Mouse (Mus musculus) neural tube, embryonic 12.5 days (tissue): ENCODE measurements around the gene Podn. TPM values are rescaled to one million over a fixed set of nuclear protein-coding genes. Genes with fewer than 3 reads are reported as not detected.
"Not testable (repeated sequence)": the region's sequence is repeated elsewhere in the genome, so short reads cannot be mapped to it uniquely, and the experiment has no call there.

Source experiments
- ATAC-seq: fragments of 200-750 bp; cut with Nextera tagmentation; 2 replicates; pipeline ENCODE4 v1.8.0; 2017; ENCODE audit warnings: low read depth, mild to moderate bottlenecking, moderate TSS enrichment, moderate library complexity; ENCODE audit not compliant: low FRiP score
- H3K27ac ChIP-seq: fragments of 300-500 bp; sonication (generic); 2 replicates; pipeline ENCODE4 v1.5.1; 2016
- H3K27me3 ChIP-seq: fragments of 300-500 bp; sonication (generic); replicated peaks from 2 replicates; pipeline ENCODE4 v1.6.1; 2016; ENCODE audit warnings: mild to moderate bottlenecking
- H3K36me3 ChIP-seq: fragments of 300-500 bp; sonication (generic); 2 replicates; pipeline ENCODE4 v1.6.1; 2016; ENCODE audit warnings: mild to moderate bottlenecking
- H3K4me1 ChIP-seq: fragments of 300-500 bp; sonication (generic); 2 replicates; pipeline ENCODE4 v1.6.1; 2016
- H3K4me2 ChIP-seq: fragments of 300-500 bp; sonication (generic); replicated peaks from 2 replicates; pipeline ENCODE4 v1.6.1; 2016; ENCODE audit warnings: mild to moderate bottlenecking
- H3K4me3 ChIP-seq: fragments of 300-500 bp; sonication (generic); 2 replicates; pipeline ENCODE4 v1.5.1; 2016
- H3K9ac ChIP-seq: fragments of 300-500 bp; sonication (generic); 2 replicates; pipeline ENCODE4 v1.6.1; 2016; ENCODE audit warnings: mild to moderate bottlenecking
- H3K9me3 ChIP-seq: fragments of 300-500 bp; sonication (generic); 2 replicates; pipeline ENCODE4 v1.6.1; 2016; ENCODE audit warnings: mild to moderate bottlenecking
- WGBS: fragments of 180-500 bp; shearing (Covaris S2); methylation state at CpG from one replicate; pipeline ENCODE4 v1.1.7; 2016; 5-methylcytosine and 5-hydroxymethylcytosine counted together
- polyA plus RNA-seq: library from polyadenylated mRNA; unstranded; fragments of >200 nt; fragmentation: Nextera tagmentation; extraction: Ambion mirVana; gene quantifications from 2 replicates; pipeline ENCODE4 v1.2.1, GENCODE M21; 2016

Gene Podn
- polyA plus RNA-seq, result 0.10 and 0.20 TPM in 2 replicates

DNA sequence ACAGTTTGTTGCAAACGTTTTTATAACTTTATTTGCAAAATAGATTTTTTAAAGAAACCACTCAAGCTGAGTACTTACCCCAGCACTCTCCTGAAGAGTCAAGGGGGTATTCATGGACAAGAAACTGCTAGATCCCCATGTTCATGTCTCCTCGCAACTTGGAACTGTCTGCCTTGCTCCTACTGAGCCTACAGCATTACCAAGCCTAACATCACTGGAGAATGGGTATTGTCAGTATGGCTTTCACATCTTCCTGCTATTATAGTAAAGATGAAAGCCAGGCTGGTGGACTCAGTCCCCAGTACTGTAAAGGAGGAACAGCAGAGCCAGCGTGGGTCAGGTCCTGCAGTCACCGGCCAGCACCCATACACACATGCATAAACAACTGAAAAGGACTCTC lies at the start of gene Podn:
Gene Podn (minus strand): TSS at position 101 of the 400 bp plus-strand sequence.
- Histone ChIP-seq H3K9ac (no peak within 1 kb of the TSS), H3K27ac (no peak within 1 kb of the TSS), H3K4me2 (no peak within 1 kb of the TSS), H3K27me3 (no peaks in the 10 kb centered on the region), H3K9me3 (no peaks in the 10 kb centered on the region), H3K36me3 (no peaks in the 10 kb centered on the region; the same call in 1 of the 2 replicates), H3K4me1 (no peaks in the 10 kb centered on the region), H3K4me3 (no peak within 1 kb of the TSS)
- no peak for ATAC-seq
- 79% methylated on average over 4 of the region's 4 CpGs for WGBS

DNA sequence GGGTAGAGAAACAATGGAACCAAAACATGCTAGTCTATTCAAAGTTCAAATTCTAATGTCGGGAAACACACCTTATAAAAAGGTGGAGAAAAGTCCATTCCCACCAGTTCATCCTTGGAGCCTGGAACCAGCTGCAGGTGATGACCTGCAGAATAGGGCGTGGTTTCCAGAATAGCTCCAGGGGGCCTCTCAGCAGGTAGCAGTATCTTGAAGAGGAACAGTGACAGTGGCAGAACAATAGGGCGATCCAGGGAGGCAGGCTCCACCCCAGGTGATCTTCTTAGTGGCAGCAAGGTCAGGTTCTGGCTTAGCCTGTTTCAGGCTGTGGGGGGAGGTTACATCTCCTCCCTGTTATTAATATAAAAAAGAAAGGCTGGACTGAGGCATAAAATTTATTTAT lies 49.3 kb upstream of the Podn start:
- ATAC-seq, H3K9ac ChIP-seq: not testable (repeated sequence)
- WGBS, result 44% methylated on average over 3 of the region's 3 CpGs

GRCm38 (mm10) chr4:108144880-108145279 lies 48.6 kb upstream of the Podn start, which contains the start of gene Scp2:
Scp2 (minus strand) TSS chr4:108144998.
- 83% methylated on average over 1 of the region's 1 CpGs for WGBS
- no peaks in the 10 kb centered on the region for H3K27me3 ChIP-seq
- H3K9me3 ChIP-seq, result no peaks in the 10 kb centered on the region
- no peak within 1 kb of the TSS for H3K27ac ChIP-seq
- no peak for ATAC-seq
- H3K4me1 ChIP-seq, result no peaks in the 10 kb centered on the region
- H3K4me3 ChIP-seq, result no peak within 1 kb of the TSS
- no peaks in the 10 kb centered on the region for H3K36me3 ChIP-seq
- no peak within 1 kb of the TSS for H3K4me2 ChIP-seq
- no peak within 1 kb of the TSS for H3K9ac ChIP-seq

More for the DNA sequence above, 49.3 kb upstream of the Podn start:
- not testable (repeated sequence) for H3K4me1 ChIP-seq, H3K4me2 ChIP-seq, H3K36me3 ChIP-seq, H3K27me3 ChIP-seq, H3K27ac ChIP-seq, H3K9me3 ChIP-seq, H3K4me3 ChIP-seq

DNA sequence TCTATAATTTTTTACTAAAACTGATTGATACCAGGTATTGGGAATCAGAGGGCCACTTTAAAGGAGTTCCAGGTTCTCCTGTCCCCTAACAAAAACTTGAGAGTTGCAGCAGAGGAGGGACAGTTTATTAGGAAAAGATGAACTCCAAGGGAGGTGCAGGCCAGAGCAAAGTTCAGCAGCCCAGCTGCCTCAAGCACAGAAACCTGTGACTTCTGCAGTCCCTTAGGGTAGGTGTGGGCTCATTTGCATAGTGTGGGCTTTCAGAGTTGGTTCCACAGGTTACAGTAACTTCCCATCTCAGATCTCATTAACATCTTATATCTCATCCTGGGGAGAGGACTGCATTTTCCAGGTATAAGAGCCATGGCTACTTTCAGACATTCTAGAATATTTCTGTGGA lies 47.5 kb upstream of the Podn start:
- Histone ChIP-seq H3K27me3 (no peaks in the 10 kb centered on the region), H3K9me3 (no peaks in the 10 kb centered on the region), H3K36me3 (no peaks in the 10 kb centered on the region), H3K4me2 (no peak overlapping the region), H3K9ac (no peak overlapping the region), H3K4me3 (no peak overlapping the region), H3K4me1 (no peaks in the 10 kb centered on the region), H3K27ac (no peak overlapping the region)
- no peak for ATAC-seq

GRCm38 (mm10) chr4:108143178-108143577 lies 46.9 kb upstream of the Podn start:
- not testable (repeated sequence) for H3K4me1 ChIP-seq, H3K9ac ChIP-seq, H3K27me3 ChIP-seq, ATAC-seq, H3K36me3 ChIP-seq, H3K4me2 ChIP-seq, H3K4me3 ChIP-seq, H3K27ac ChIP-seq, H3K9me3 ChIP-seq
- WGBS, result 98% methylated on average over 2 of the region's 2 CpGs

GRCm38 (mm10) chr4:108136938-108137337 lies 40.7 kb upstream of the Podn start:
- ATAC-seq, result no peak
- no peak overlapping the region for H3K4me2 ChIP-seq
- H3K36me3 ChIP-seq, result no peaks in the 10 kb centered on the region
- H3K4me1 ChIP-seq, result no peaks in the 10 kb centered on the region
- no peak overlapping the region for H3K9ac ChIP-seq
- no peak overlapping the region for H3K4me3 ChIP-seq
- no peaks in the 10 kb centered on the region for H3K27me3 ChIP-seq
- no peak overlapping the region for H3K27ac ChIP-seq
- WGBS, result 93% methylated on average over 5 of the region's 5 CpGs
- no peaks in the 10 kb centered on the region for H3K9me3 ChIP-seq

- Histone ChIP-seq H3K4me3 (no peak overlapping the region), H3K9me3 (no peaks in the 10 kb centered on the region), H3K9ac (no peak overlapping the region), H3K4me1 (no peaks in the 10 kb centered on the region), H3K27me3 (no peaks in the 10 kb centered on the region), H3K4me2 (no peak overlapping the region), H3K36me3 (no peaks in the 10 kb centered on the region), H3K27ac (no peak overlapping the region)
- WGBS, result 88% methylated on average over 3 of the region's 3 CpGs
- ATAC-seq, result no peak
These were observed 34.2 kb upstream of the Podn start for GRCm38 (mm10) chr4:108130452-108130851.

GRCm38 (mm10) chr4:108128339-108128738 lies 32.1 kb upstream of the Podn start:
- Histone ChIP-seq H3K4me2 (no peak overlapping the region), H3K4me1 (no peaks in the 10 kb centered on the region), H3K27me3 (no peaks in the 10 kb centered on the region), H3K27ac (no peak overlapping the region), H3K4me3 (no peak overlapping the region), H3K9me3 (no peaks in the 10 kb centered on the region), H3K36me3 (no peaks in the 10 kb centered on the region), H3K9ac (no peak overlapping the region)
- 96% methylated on average over 2 of the region's 2 CpGs for WGBS
- ATAC-seq, result no peak

DNA sequence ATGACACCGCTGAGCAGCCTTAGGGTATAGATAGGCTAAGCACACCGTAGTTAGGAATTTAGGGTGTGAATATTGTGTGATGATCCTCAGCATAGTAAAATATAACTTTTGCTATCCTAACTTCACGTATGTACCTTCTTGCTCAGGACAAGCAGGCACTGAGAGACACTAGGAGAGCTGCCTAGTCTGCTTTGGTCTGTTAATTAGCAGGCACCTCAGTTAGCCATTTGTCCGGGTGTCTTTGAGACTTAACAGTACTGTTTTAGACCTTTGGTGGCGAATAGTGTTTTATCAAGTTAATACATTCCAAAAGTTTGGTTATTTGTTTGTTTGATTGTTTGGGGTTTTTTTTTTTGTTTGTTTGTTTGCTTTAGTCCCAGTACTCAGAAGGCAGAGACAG lies 31.3 kb upstream of the Podn start:
- no peaks in the 10 kb centered on the region for H3K27me3 ChIP-seq
- no peak overlapping the region for H3K27ac ChIP-seq
- no peak overlapping the region for H3K4me3 ChIP-seq
- ATAC-seq, result no peak
- no peaks in the 10 kb centered on the region for H3K9me3 ChIP-seq
- no peaks in the 10 kb centered on the region for H3K4me1 ChIP-seq
- no peak overlapping the region for H3K4me2 ChIP-seq
- no peaks in the 10 kb centered on the region for H3K36me3 ChIP-seq
- H3K9ac ChIP-seq, result no peak overlapping the region
- WGBS, result 90% methylated on average over 5 of the region's 5 CpGs

DNA sequence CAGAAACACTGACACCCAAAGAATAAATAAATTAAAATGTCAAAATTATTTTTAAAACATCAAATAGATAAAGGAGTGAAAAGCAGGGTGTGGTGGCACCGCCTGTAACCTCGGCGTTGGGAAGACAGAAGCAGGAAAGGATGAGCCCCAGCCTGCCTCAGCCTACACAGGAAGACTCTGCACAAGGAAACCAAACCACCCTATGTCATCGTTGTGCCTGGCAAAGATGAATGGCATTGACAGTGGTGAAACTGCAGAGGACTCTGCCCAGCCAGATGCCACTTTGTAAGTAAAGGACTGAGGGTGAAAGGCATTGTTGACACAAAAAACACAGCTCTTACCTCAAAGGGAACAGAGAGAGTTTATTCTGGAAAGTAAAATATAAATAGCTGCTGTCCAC lies 30.0 kb upstream of the Podn start:
- ATAC-seq, result no peak
- Histone ChIP-seq H3K9ac (no peak overlapping the region), H3K4me3 (no peak overlapping the region), H3K27me3 (no peaks in the 10 kb centered on the region), H3K27ac (no peak overlapping the region), H3K4me2 (no peak overlapping the region), H3K36me3 (no peaks in the 10 kb centered on the region), H3K4me1 (no peaks in the 10 kb centered on the region), H3K9me3 (no peaks in the 10 kb centered on the region)
- 87% methylated on average over 4 of the region's 4 CpGs for WGBS

- H3K27me3 ChIP-seq, result no peaks in the 10 kb centered on the region
- H3K9me3 ChIP-seq, result no peaks in the 10 kb centered on the region
- H3K27ac ChIP-seq, result no peak overlapping the region
- H3K4me2 ChIP-seq, result no peak overlapping the region
- no peak overlapping the region for H3K9ac ChIP-seq
- H3K4me3 ChIP-seq, result no peak overlapping the region
- no peaks in the 10 kb centered on the region for H3K4me1 ChIP-seq
- H3K36me3 ChIP-seq, result no peaks in the 10 kb centered on the region
- WGBS, result 97% methylated on average over 1 of the region's 1 CpGs
- no peak for ATAC-seq
These were observed 27.9 kb upstream of the Podn start for GRCm38 (mm10) chr4:108124104-108124503.

DNA sequence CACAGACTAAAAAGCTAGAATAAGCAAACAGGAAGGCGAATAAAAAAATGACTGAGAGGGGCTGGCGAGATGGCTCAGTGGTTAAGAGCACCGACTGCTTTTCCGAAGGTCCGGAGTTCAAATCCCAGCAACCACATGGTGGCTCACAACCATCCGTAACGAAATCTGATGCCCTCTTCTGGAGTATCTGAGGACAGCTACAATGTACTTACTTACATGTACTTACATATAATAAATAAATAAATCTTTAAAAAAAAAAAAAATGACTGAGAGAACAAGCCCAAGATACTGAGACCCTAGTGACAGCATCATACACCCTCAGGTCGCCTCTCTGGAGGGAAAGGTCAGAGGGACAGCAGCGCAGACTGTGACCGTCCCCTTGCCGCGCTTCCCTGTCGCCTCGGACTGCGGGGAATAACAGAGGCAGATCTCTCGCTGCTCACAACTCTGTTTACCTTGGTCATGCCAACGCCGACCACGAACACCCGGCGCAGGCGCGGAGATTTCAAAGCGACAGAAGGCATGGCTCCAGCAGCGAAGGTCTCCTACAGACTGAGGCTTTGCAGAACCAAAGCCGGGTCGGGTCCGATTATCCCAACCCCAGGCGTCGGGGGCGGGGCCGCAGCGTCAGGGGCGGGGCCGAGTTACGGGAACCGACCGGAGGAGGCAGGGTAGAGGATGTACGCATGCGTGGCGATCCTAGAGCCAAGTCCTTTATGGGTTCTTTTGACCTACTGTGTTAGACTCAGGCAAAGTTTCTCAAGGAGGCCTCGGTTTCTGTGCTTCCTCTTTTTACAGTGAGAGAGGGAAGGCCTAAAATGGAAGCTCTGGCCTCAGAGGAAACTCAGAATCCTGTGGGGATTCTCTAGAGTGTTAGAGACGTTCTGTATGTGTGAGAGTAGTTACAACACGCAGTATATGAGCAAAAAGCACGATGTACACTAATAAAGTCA lies 22.0 kb upstream of the Podn start:
- Histone ChIP-seq H3K9ac (peak overlapping the region; percentile 60), H3K36me3 (no peaks in the 10 kb centered on the region), H3K4me1 (no peaks in the 10 kb centered on the region), H3K4me2 (peak overlapping the region; percentile 60), H3K4me3 (peak overlapping the region; percentile 59), H3K27me3 (no peaks in the 10 kb centered on the region), H3K9me3 (no peaks in the 10 kb centered on the region), H3K27ac (no peak overlapping the region)
- WGBS, result 14% methylated on average over 45 of the region's 45 CpGs
- peak; percentile 88 for ATAC-seq

- no peak overlapping the region for H3K4me3 ChIP-seq
These were observed 21.2 kb upstream of the Podn start for GRCm38 (mm10) chr4:108117488-108117887.

More at GRCm38 (mm10) chr4:108117488-108117887, 21.2 kb upstream of the Podn start:
- Histone ChIP-seq H3K9me3 (no peaks in the 10 kb centered on the region), H3K36me3 (no peaks in the 10 kb centered on the region), H3K27me3 (no peaks in the 10 kb centered on the region), H3K9ac (no peak overlapping the region), H3K4me1 (no peaks in the 10 kb centered on the region), H3K4me2 (no peak overlapping the region), H3K27ac (no peak overlapping the region)
- no peak for ATAC-seq
- WGBS, result 91% methylated on average over 8 of the region's 8 CpGs
